Mouse (Mus musculus) spleen, embryonic (tissue): ENCODE data around the gene Rreb1.

Source experiments
- CTCF ChIA-PET: fragments of 350-600 bp; sonication (Branson Sonifier 250); formaldehyde crosslinking; loops from one replicate; lab custom pipeline; 2022; lab: Charles Lee

Rreb1 gene

GRCm38 (mm10) chr13:37903476-37903875 is 125.3 kb downstream of the Rreb1 start:
- CTCF ChIA-PET, result no interaction called here

- CTCF ChIA-PET, result no interaction called here
Observed at GRCm38 (mm10) chr13:37904436-37904835, 126.2 kb downstream of the Rreb1 start.

DNA sequence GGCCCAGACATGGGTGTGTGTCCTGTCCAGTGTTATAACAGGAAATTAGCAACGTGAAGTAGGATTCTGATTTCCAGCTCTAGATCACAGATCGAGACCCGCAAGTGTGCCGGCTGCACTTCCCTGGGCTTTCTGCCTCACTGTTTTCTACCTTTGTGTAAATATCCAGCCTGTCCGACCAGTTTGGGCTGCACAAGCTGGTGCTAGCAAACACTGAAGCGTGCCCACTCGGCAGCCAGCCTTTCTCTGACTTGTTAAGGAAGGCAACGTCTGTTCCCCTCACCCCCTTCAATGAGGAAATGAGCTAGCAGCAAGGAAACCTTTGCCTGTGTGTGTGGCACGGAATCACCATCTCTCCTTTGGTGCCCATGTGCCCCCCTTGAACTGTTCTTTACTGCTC is 129.9 kb downstream of the Rreb1 start:
- CTCF ChIA-PET, result no interaction called here

DNA sequence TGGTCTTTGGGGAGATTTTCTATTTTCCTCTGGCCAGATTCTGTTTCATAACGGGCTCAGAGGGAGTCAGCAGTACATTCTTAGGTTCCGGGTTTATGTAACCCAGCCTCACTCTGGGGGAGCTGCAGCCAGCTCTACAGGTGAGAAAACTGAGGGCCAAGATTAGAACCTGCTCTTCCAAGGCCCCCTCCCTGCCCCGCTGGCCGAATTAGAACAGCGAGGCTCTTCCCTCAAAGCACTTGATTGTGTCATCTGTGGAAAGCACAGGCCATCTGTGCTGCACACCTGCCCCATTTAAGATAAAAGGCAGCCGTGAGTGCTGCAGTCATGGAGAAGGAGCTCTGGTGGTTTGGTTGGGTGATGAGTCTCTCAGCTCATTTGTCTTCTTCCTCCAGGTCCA is 130.3 kb downstream of the Rreb1 start:
- CTCF ChIA-PET, result no interaction called here

- CTCF ChIA-PET, result no interaction called here
Observed at GRCm38 (mm10) chr13:37909225-37909624, 131.0 kb downstream of the Rreb1 start.

GRCm38 (mm10) chr13:37912011-37912410 is 133.8 kb downstream of the Rreb1 start:
- CTCF ChIA-PET, result no interaction called here

DNA sequence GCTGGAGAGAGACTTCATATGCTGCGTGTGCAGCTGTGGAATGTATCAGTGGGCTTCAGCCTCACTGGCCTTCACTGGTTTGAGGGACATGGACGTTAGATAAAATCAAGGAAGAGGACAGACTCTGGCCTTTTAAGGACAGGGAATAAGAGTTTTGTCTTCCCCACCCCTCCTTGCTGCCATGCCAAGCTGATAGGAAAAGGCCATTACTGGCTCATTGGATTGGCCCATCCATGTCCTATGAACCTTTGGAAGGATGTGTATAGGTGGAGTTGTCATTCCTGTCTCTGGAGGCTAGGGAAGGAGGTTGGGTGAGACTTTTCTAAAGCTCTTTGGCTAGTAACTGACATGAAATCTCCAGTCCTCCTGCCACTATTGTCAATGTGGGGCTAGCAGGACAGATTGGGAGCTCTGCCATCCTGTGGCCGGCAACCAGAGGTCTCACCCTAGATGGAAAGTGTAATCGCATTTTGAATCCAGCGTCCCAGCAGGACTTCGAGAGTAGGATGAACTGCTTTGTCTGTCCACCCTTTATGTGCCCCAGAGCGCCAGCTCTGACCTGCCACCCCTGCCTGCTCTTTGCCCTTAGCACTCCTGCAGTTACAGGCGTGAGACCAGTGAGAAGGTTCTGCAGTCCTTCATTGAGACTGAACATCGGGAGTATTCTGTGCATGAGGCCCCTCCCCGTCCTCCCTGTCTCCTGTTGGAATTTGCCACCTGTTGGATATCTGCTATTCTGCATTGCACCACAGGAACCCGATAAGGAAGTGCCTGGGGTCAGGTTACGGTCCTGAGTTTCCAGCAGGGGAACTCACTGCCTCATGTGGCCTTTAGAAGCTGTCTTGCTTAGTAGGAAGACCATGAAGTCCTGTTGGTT is 134.6 kb downstream of the Rreb1 start:
- CTCF ChIA-PET, result no interaction called here

DNA sequence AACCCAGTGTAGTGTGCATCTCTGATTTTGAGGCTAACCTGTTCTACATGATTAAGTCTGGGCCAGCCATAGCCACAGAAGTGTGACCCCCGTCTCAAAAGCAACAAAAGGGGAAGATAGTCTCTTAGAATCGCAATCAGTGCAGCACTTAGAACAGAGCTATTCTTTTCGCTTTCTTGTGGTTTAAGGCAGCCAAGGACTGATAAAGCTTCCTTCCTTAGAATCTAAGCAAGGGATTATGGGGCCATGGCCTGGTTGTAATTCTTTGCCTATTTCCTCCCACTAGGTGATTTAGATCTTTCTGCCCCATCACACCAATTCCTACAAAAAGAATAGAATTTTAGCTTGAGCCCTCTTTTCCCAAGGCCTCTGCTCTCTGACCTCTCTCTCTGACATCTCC is 135.8 kb downstream of the Rreb1 start:
- CTCF ChIA-PET, result interaction anchor here (0.5 to 0.6 kb wide), 2 partner anchors 8 to 83 kb away, joined by 3 to 5 read pairs; no protein-coding TSS in a partner anchor

GRCm38 (mm10) chr13:37918336-37919261 is 140.4 kb downstream of the Rreb1 start:
- CTCF ChIA-PET, result interaction anchor here (0.5 to 0.6 kb wide), 2 partner anchors 73 to 605 kb away, joined by 3 read pairs; no protein-coding TSS in a partner anchor

GRCm38 (mm10) chr13:37919711-37920277 is 141.6 kb downstream of the Rreb1 start:
- CTCF ChIA-PET, result interaction anchor here (0.5 kb wide), 1 partner anchor 74 kb away, joined by 3 read pairs; no protein-coding TSS in a partner anchor

DNA sequence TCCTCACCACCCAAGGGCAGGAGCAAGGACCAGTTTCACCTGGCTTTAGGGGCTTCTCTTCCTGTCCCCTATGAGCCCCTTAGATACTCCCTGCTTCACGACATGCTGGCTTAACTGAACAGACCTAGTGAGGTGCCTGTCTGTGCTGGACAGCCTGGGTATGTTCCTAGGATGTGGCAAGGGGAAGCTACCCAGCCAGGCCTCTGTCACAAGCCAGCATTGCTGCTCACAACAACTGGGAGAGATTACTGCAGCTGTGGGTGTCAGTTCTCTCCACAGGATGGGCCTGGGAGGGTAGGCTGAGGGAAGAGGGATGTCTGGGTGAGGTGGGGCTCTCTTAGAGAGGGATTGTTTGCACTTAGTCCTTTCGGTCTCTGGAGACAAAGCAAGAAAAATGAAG is 142.5 kb downstream of the Rreb1 start:
- CTCF ChIA-PET, result no interaction called here

- CTCF ChIA-PET, result interaction anchor here (0.7 kb wide), 1 partner anchor 55 kb away, joined by 3 read pairs; no protein-coding TSS in a partner anchor
Observed at GRCm38 (mm10) chr13:37923091-37923490, 144.9 kb downstream of the Rreb1 start.

- CTCF ChIA-PET, result no interaction called here
Observed at GRCm38 (mm10) chr13:37923643-37924460, 145.7 kb downstream of the Rreb1 start.

- CTCF ChIA-PET, result no interaction called here
Observed at GRCm38 (mm10) chr13:37924461-37924948, 146.3 kb downstream of the Rreb1 start.

DNA sequence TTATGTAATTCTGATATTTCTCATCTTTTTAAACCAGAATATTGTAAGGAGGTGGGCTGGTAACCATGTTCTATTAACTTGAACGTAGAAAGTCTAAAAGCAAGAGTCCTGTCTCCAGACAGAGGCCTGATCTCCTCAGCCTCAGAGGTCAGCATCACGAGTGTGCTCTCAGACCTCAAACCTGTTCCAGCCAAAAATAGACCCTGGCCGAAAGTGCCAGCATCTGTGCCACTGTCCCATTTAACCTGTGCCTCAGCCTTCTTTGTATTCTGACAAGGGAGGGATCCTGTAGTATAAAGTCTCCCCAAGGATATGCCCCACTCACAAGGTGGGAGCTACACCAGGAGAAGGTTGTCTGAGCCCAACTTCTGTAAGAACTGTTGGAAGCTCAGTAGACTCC is 148.2 kb downstream of the Rreb1 start:
- CTCF ChIA-PET, result no interaction called here

- CTCF ChIA-PET, result no interaction called here
Observed at GRCm38 (mm10) chr13:37929532-37929931, 151.3 kb downstream of the Rreb1 start.

GRCm38 (mm10) chr13:37930091-37930490 is 151.9 kb downstream of the Rreb1 start:
- CTCF ChIA-PET, result no interaction called here

DNA sequence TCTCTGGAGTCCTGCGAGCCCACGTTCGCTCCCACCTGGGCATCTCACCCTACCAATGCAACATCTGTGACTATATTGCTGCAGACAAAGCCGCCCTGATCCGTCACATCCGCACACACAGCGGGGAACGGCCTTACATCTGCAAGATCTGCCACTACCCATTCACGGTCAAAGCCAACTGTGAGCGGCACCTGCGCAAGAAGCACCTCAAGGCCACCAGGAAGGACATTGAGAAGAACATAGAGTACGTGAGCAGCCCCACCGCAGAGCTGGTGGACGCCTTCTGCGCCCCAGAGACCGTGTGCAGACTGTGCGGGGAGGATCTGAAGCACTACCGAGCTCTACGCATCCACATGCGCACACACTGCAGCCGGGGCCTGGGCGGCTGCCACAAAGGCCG is 152.4 kb downstream of the Rreb1 start:
- CTCF ChIA-PET, result no interaction called here

DNA sequence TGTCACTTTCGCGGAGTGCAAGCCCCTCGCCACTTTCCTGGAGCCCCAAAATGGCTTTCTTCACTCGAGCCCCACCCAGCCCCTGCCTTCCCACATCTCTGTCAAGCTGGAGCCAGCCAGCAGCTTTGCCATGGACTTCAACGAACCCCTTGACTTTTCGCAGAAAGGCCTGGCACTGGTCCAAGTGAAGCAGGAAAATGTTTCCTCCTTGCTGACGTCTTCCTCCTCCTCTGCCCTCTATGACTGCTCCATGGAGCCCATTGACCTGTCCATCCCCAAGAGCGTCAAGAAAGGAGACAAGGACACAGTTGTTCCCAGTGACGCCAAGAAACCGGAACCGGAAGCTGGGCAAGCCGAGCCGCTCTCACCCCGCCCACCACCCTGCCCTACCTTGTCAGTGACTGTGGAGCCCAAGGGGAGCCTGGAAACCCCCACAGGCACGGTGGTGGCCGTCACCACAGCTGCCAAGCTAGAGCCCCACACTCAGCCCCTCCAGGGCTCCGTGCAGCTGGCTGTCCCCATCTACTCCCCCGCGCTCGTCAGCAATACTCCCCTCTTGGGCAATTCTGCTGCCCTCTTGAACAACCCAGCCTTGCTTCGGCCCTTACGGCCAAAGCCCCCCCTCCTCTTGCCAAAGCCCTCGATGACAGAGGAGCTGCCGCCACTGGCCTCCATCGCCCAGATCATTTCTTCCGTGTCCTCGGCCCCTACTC is 153.2 kb downstream of the Rreb1 start:
- CTCF ChIA-PET, result no interaction called here

DNA sequence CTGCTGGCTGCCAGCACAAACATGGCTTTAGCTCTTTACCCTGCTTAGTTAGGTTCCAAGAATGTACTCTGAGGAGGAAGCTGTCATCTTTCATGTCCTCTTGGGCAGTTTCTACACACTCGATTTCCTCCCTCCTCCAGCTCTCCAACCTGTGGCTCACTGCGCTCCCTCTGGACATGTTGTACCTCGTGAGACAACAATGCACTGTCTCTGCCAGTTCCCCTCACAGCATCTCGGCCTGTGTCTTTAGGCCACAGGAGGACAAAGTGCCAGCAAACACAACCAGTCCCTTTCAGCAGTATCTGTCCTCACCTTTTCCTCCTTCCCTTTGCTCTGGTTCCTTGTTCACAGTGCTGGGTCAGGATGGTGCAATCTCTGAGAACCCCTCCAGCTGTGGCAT is 155.9 kb downstream of the Rreb1 start:
- CTCF ChIA-PET, result interaction anchor here (0.8 kb wide), 1 partner anchor 424 kb away, joined by 3 read pairs; no protein-coding TSS in a partner anchor
